Mouse (Mus musculus): Measurements from ENCODE around the gene Rpl39.
A peak's percentile ranks its signal among the peaks of the same experiment; 100 is the strongest.
"Not testable (repeated sequence)": the region's sequence is repeated elsewhere in the genome, so short reads cannot be mapped to it uniquely, and the experiment has no call there.

Gene Rpl39

GRCm38 (mm10) chrX:37084927-37085660 lies at the start of gene Rpl39:
TSS of gene Rpl39 (minus strand) at chrX:37085402.
- DNase-seq (ENCODE audit: low spot score in 2 of 2) = peak; percentile 75 to 86

GRCm38 (mm10) chrX:37126671-37127358 lies 41.6 kb upstream of the Rpl39 start, which contains the start of gene Nkap:
TSS of gene Nkap (plus strand) at chrX:37126795.
- DNase-seq (ENCODE audit: low spot score in 2 of 2) = peak; percentile 45 to 54

GRCm38 (mm10) chrX:37125511-37125910 lies 40.3 kb upstream of the Rpl39 start:
- no peak for DNase-seq (ENCODE audit: low spot score in 2 of 2)

- DNase-seq (ENCODE audit: low spot score in 2 of 2) = no peak
Measured at GRCm38 (mm10) chrX:37120212-37120611, 35.0 kb upstream of the Rpl39 start.

GRCm38 (mm10) chrX:37119585-37119984 lies 34.4 kb upstream of the Rpl39 start:
- no peak for DNase-seq (ENCODE audit: low spot score in 2 of 2)

DNA sequence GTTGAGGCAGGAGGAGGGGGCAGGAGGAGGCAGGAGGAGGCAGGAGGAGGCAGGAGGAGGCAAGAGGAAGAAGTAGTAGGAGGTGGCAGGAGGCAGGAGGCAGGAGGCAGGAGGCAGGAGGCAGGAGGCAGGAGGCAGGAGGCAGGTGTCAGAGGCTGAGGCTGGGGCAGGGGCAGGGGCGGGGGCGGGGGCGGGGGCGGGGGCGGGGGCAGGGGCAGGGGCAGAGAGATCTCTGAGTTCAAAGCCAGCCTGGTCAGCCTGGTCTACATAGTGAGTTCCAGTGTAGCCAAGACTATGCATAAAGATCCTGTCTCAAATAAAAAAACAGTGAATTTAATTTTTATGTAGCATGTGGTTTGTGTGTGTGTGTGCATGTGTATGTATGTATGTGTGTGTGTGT lies 31.9 kb upstream of the Rpl39 start:
- DNase-seq (ENCODE audit: low spot score in 2 of 2) = no peak

GRCm38 (mm10) chrX:37110881-37111193 lies 25.6 kb upstream of the Rpl39 start:
- DNase-seq (ENCODE audit: low spot score in 2 of 2) = no peak

DNA sequence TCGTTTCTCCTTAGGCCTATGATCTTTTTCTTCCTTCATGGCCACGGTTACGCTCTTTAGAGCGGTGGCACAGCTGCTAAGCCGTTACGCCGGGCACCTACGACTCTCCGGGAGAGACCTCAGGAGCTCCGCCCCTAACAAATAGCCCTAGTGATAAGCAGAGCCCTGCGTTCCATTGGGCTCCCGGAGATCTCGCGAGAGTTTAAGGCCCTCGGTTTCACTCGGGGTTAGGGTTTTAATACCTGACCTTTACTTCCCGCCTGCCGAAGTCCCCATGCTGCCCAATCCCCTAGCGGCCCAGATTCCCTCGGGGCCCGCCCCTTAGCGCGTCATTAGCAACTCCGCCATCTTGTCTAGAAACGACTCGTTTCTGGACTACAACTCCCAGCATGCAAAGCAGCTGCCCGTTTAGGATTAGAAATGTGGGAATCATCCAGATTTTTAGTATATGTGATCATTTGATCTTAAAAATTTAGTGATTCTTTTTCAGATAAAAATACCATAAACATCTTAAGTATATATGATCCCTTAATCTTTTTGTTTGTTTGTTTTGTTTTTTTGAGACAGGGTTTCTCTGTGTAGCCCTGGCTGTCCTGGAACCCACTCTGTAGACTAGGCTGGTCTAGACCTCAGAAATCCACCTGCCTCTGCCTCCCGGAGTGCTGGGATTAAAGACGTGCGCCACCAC lies 25.1 kb upstream of the Rpl39 start, which contains the start of gene Upf3b:
TSS of gene Upf3b (minus strand) at position 130 of the 688 bp plus-strand sequence.
- DNase-seq (ENCODE audit: low spot score in 2 of 2) = peak; percentile 79 to 90

DNA sequence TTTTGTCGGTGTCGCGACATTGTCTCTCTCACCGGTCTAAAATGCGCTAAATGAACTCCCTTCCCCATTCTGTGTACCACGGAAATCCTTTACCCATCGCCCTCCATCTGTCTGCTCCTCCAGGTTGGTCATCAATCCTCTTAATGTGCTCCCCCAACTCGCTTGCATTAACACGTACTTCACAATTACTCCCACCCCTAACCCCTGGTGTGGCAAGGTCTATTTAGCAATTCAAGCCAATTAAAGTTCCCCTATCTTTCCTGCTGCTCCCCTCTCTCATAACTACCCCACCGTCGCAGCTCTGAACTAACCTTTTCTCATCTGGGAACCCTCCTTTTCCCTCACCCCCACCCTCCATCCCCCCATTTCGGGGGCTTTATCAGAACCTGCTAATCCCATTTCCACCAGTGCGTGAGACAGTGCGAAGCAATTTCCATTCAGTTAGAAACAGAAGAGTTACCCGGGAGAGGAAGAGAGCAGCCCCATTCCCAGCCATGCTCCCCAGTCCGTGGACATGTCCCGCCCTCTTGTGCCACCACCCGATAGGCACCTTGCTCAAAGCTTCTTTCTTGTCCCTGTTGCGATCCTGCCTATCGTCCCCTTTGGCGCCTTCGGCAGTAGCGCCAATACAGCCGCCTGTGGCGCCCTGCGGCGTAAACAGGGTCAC lies 24.5 kb upstream of the Rpl39 start:
- no peak for DNase-seq (ENCODE audit: low spot score in 2 of 2)

DNA sequence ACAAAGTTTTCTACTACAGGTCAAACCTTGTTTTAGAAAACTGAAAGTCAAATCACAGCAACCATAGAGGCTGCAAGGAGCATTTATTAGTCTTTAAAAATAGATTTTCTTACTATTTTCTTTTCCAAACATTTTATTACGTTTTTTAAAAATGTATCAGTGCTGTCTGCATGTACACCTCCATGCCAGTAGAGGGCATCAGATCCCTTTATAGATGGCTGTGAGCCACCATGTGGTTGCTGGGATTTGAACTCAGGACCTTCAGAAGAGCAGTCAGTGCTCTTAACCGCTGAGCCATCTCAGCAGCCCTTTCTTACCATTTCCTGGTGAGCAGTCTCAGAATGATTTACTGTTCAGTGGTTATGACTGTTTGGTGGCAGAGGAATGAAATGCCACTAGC lies 18.6 kb upstream of the Rpl39 start:
- no peak for DNase-seq (ENCODE audit: low spot score in 2 of 2)

- no peak for DNase-seq (ENCODE audit: low spot score in 2 of 2)
Measured at GRCm38 (mm10) chrX:37098681-37099080, 13.5 kb upstream of the Rpl39 start.

DNA sequence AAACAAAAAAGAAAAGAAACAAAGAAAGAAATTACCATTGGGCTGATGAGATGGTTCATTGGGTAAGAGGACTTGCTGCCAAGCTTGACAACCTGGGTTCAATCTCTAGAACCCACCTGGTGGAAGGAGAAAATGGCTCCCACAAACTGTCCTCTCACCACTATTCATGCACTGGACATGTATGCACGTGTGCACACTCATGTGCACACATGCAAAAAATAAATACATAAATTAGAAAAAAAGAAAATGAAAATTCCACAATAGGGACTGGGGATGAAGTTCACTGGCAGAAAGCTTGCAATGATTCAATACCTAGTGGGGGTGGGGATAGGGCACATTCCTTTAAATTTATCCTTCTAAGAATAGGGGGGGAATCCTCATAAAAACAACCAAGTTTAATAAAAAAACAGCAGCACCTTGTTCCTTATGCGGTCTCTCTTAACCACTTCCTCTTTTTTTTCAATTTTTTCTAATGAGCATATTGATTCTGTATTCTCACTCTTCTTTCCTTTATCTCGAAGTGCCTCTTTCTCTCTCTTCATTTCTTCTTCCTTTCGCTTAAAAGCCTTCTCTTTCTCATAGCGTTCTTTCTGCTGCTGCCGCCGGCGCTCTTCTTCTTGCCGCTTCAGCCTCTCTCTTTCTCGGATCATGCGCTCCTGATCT lies 10.0 kb upstream of the Rpl39 start:
- DNase-seq (ENCODE audit: low spot score in 2 of 2) = no peak

- no peak for DNase-seq (ENCODE audit: low spot score in 2 of 2)
Measured at GRCm38 (mm10) chrX:37091457-37091856, 6.3 kb upstream of the Rpl39 start.

DNA sequence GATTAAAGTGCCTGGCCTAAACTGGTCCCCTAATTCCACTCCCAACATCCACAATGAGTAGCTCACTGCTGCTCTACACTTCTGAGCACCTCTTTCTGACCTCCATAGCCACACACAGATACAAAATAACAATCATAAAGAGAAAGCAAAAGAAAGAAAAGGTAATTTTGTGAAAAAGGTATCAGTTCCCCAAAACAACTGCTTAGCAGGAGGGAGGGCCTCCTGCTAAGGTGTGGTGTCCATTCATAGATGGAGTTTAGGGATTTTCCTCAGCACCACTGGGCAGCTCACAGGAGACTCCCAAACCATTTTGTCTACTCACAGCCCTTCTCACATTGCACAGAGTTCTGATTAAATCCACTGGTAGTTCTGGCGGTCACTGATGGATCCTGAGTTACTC lies 3.6 kb upstream of the Rpl39 start:
- DNase-seq (ENCODE audit: low spot score in 2 of 2) = no peak

GRCm38 (mm10) chrX:37085665-37086064 lies 463 bp upstream of the Rpl39 start:
- DNase-seq (ENCODE audit: low spot score in 2 of 2) = no peak

GRCm38 (mm10) chrX:37084318-37084926 lies 780 bp downstream of the Rpl39 start:
- DNase-seq (ENCODE audit: low spot score in 2 of 2) = no peak

- no peak for DNase-seq (ENCODE audit: low spot score in 2 of 2)
Measured at GRCm38 (mm10) chrX:37081194-37081593, 4.0 kb downstream of the Rpl39 start.

DNA sequence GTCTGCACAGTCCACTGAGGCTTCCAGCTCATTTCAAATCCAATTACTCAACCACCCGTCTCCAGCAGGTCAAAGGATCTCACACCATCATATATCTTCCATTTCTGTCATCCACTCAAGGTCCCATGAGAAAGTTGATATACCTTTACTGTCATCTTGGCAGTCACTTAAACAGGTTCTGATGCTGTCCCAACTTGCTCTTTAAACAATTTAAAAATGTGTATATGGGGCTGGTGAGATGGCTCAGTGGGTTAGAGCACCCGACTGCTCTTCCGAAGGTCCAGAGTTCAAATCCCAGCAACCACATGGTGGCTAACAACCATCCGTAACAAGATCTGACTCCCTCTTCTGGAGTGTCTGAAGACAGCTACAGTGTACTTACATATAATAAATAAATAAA lies 4.9 kb downstream of the Rpl39 start:
- not testable (repeated sequence) for DNase-seq (ENCODE audit: low spot score in 2 of 2)

DNA sequence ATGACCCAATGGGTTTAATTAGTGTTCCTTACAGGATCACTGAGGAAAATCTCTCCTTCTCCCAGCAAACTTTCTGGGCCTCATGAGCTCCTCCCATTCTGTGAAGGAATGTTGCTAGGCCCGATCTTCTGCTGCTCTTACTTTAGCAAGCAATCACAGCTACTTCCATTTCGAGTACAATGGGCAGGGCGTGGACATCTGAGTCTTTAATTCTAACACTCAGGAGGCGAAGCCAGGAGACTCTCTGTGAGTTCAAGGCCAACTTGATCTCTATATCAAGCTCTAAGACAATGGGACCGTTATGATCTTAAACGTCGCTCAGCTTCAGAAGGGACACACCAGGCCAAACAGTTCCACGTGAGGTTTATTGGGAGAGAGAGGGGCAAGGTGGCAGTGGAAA lies 8.6 kb downstream of the Rpl39 start:
- DNase-seq (ENCODE audit: low spot score in 2 of 2) = no peak

DNA sequence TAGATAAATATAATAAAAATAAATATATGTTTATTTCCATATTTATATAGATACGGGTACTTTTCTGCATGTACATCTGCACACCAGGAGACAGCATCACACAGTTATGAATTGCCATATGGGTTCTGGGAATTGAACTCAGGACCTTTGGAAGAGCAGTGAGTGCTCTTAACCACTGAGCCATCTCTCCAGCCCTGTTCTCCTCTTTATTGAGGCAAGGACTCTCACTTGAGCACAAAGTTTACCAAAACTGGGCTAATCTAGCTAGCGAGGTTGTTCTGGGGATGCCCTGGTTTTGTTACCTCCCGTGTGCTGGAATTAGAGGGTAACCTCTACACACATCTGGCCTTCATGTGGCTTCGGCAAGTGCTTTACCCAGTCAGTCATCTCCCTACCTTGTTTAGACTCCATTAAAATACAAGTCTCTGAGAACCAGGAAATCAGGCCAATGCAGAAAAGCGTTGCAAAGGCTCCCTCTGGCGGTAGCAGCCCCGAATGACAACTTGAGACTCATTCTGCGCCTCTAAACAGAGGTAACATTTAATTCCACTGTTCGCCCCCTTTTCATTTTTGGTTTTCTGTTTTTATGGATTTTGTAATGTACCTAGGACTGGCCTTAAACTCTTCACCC lies 10.8 kb downstream of the Rpl39 start:
- DNase-seq (ENCODE audit: low spot score in 2 of 2) = peak; percentile 20 to 31

GRCm38 (mm10) chrX:37068766-37069165 lies 16.4 kb downstream of the Rpl39 start:
- no peak for DNase-seq (ENCODE audit: low spot score in 2 of 2)
